Mouse (Mus musculus) megakaryocyte-erythroid progenitor cell, adult 5 weeks (primary cell): ENCODE results near the gene Spr. TPM values are rescaled to one million over a fixed set of nuclear protein-coding genes. Genes with fewer than 3 reads are reported as not detected.

Experiments used
- polyA plus RNA-seq: library from polyadenylated mRNA; stranded (reverse); fragments of >175 nt; gene quantifications from 2 replicates; pipeline ENCODE4 v1.2.3, GENCODE M21; 2012

The Spr gene
- 57.2 and 59.5 TPM in 2 replicates for polyA plus RNA-seq

GRCm38 (mm10) chr6:85137217-85138035 is at the start of gene Spr:
Gene Spr (minus strand): TSS chr6:85137766.

Other genes starting within 250 kb of the Spr start
- gene Exoc6b, start 68.3 kb downstream of the Spr start, polyA plus RNA-seq, result 4.2 and 10.1 TPM in 2 replicates
- gene Emx1, start 49.7 kb upstream of the Spr start, polyA plus RNA-seq, result not detected in 2 replicates
- gene Sfxn5, start 195.7 kb upstream of the Spr start, polyA plus RNA-seq, result 1.3 TPM in 2 replicates
- 11.6 and 15.0 TPM in 2 replicates for gene Rab11fip5, start 236.9 kb upstream of the Spr start, polyA plus RNA-seq